Mouse (Mus musculus) erythroblast, embryonic 14.5 days (primary cell): ENCODE measurements at regions not wholly inside any gene's neighbourhood (a gene's known extent, or its start where the extent isn't known, plus 50 kb on each side); places are given as distances from the start of the nearest gene placed in this dataset.

Experiments used
- GATA1 ChIP-seq: IDR thresholded peaks from 2 replicates; pipeline ENCODE4 v1.6.1; 2012; ENCODE audit warnings: low read length, inconsistent platforms, mixed read lengths
- TAL1 ChIP-seq: IDR thresholded peaks from 3 replicates; pipeline ENCODE4 v1.6.1; 2012; ENCODE audit warnings: low read length, inconsistent platforms, mixed read lengths

DNA sequence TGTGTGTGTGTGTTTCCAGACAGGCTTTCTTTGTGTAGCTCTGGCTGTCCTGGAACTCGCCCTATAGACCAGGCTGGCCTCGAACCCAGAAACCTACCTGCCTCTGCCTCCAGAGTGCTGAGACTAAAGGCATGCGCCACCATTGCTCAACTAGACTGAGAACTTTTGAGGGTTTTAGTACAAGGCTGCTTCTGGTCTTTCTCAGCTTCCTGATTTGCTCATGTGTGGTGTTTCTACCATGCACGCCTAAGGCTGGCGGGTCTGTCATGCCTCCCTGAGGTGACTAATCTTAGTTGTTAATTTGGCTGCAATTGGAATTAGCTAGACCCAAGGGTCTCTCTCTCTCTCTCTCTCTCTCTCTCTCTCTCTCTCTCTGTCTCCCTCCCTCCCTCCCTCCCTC lies 61.2 kb upstream of the Cux1 start:
- TF ChIP-seq GATA1 (no peak), TAL1 (no peak)
